Mouse (Mus musculus): Measurements from ENCODE around the gene Inpp5f. TPM values are rescaled to one million over a fixed set of nuclear protein-coding genes. Genes with fewer than 3 reads are reported as not detected.

Gene Inpp5f
- 89.4 TPM for polyA plus RNA-seq (2014; fragmentation: Illumina TruSeq; extraction: RNeasy Lipid Tissue Mini Kit (QIAGEN cat#74804); ENCODE audit: low read depth, low replicate concordance)

GRCm38 (mm10) chr7:128610897-128611798, at the start of gene Inpp5f:
Gene Inpp5f, plus strand, starts transcription at chr7:128611328.

GRCm38 (mm10) chr7:128740334-128740733, 129.2 kb downstream of the Inpp5f start, which contains the start of gene Mcmbp:
Gene Mcmbp, minus strand, starts transcription at chr7:128740495.

GRCm38 (mm10) chr7:128744684-128745485, 133.8 kb downstream of the Inpp5f start, which contains the start of gene Sec23ip:
Gene Sec23ip, plus strand, starts transcription at chr7:128744943.

Other genes with a start within 250 kb of the Inpp5f start
- gene Rgs10, start 192.6 kb upstream of the Inpp5f start, polyA plus RNA-seq (2014; fragmentation: Illumina TruSeq; extraction: RNeasy Lipid Tissue Mini Kit (QIAGEN cat#74804); ENCODE audit: low read depth, low replicate concordance), result 4.5 TPM
- 100 TPM for gene Tial1, start 149.6 kb upstream of the Inpp5f start, polyA plus RNA-seq (2014; fragmentation: Illumina TruSeq; extraction: RNeasy Lipid Tissue Mini Kit (QIAGEN cat#74804); ENCODE audit: low read depth, low replicate concordance)
- gene Bag3, start 87.7 kb upstream of the Inpp5f start, polyA plus RNA-seq (2014; fragmentation: Illumina TruSeq; extraction: RNeasy Lipid Tissue Mini Kit (QIAGEN cat#74804); ENCODE audit: low read depth, low replicate concordance), result 8.2 TPM
- 23.9 TPM for gene Mcmbp, start 129.2 kb downstream of the Inpp5f start, polyA plus RNA-seq (2014; fragmentation: Illumina TruSeq; extraction: RNeasy Lipid Tissue Mini Kit (QIAGEN cat#74804); ENCODE audit: low read depth, low replicate concordance)
- 28.2 TPM for gene Sec23ip, start 133.6 kb downstream of the Inpp5f start, polyA plus RNA-seq (2014; fragmentation: Illumina TruSeq; extraction: RNeasy Lipid Tissue Mini Kit (QIAGEN cat#74804); ENCODE audit: low read depth, low replicate concordance)

Measured in kidney, adult 10 weeks (tissue).